Mouse (Mus musculus): ENCODE measurements at regions not wholly inside any gene's neighbourhood (a gene's known extent, or its start where the extent isn't known, plus 50 kb on each side); places are given as distances from the start of the nearest gene placed in this dataset.
"Not testable (repeated sequence)": the region's sequence is repeated elsewhere in the genome, so short reads cannot be mapped to it uniquely, and the experiment has no call there.

DNA sequence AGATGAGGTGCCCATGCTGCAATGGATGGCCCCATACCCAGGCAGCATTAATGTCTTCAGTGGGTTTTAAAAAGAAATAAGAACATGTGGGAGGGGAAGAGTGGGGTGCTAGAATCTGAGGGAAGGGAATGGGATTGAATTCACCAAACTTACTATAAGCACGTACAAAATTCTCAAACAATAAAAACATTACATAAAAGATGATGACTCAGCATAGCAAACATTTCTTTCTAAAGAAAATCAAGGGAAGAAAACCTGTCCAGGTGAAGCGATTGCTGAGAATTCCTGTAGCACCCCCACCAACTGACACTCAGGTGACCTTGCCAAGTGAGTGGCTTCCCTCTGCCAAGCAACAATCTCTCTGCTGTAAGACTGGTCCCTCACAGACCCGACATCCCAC, 989.2 kb downstream of the Ttll7 start:
- no peak for DNase-seq (ENCODE audit: low read depth, low spot score)

DNA sequence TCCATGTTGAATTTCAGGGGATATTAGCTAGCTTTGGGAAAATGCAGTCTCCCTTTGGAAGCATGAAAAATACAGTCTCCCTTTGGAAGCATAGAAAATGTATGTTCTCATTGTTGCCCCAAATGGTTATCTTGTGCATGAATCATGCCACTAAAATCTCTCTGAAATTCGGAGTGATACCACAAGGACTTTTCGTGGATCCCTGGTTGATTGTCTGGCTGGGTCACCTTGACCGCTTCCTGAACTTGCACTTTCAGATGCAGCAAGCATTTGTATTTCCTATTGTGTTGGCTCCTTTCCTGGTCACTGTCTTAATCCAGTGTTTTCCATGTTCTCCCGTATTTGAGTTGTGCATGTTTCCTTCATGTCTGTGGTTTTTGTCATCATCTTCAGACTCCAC, 986.6 kb downstream of the Ttll7 start:
- no peak for DNase-seq (ENCODE audit: low read depth, low spot score)

DNA sequence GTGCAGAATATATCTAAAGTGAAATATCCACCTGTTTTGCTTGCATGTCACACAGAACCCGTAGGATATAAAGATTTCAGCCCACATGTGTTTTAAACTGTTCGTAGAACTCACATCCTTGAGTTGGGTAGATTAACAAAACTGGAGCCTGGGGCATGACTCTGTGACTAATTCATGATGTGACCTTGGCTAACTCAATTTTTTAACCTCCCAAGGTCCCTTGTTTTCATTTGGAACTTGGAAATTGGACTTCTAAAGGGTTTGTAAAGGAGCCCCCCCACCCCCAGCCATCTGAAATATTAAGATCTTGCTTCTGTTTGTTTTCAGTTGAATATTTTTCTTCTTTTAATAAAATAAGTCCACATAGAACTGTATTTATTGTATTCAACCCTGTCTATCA, 983.5 kb downstream of the Ttll7 start:
- DNase-seq (ENCODE audit: low read depth, low spot score): no peak

DNA sequence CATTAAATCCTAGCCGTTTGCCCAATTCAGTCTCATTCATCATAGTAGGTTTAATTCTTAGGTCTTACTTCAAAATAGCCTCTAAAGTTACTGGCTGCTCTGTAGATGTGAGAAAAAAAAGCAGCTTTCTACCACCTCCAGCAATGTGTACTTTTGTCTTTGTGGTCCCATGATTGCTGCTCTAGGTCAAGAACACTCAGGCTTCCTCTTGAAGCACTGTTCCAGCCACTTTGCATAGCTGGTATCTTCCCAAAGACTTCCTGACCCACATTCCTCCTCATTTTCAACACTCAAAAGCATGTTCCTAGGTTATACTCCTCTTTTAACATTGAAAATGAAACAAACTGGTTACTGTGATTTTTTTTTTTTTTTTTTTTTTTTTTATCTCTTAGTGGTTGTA, 973.2 kb downstream of the Ttll7 start:
- no peak for DNase-seq (ENCODE audit: low read depth, low spot score)

DNA sequence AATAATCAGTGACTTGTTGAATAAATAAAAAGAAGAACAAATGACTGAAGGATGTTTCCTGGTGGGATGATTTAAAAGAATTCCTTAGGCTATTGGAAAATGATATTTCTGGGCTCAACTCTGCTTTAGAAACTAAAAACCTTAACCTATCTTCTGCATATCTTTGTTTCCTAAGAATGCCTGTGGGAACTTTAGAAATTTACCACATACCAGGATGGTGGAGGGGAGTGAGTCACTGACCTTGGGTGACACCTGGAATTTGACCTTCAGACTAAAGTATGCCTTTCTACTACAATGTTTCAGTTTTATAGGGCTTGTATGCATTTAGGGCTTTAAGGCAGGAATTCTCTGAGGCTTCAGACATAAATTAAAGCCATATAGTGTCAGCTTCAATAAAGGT, 972.3 kb downstream of the Ttll7 start:
- DNase-seq (ENCODE audit: low read depth, low spot score): no peak

DNA sequence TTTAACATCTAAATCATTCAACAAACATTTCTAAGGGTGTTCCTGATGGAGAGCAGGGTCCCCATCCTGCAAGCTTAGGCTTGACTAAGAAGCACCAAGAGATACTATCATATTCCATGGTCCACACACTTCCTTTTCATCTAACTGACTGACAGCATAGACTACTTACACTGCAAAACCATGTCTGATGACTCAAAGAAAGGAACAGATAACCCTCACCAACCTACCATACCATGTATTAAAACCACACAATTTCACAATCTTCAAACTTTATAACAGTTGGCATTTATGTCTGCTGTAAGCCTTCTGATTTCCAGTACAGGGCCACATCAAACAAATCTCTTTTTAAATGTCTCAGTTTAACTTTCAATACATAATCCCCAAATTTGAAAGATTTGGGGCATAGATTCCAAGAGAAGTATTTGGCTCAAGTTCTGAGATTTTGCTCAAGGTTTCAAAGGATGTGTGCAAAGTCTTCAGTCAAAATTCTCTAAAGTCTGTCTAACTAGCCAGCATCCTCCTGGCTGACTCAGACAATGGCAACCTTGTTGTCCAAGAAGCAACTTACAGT, 962.0 kb downstream of the Ttll7 start:
- no peak for DNase-seq (ENCODE audit: low read depth, low spot score)

DNA sequence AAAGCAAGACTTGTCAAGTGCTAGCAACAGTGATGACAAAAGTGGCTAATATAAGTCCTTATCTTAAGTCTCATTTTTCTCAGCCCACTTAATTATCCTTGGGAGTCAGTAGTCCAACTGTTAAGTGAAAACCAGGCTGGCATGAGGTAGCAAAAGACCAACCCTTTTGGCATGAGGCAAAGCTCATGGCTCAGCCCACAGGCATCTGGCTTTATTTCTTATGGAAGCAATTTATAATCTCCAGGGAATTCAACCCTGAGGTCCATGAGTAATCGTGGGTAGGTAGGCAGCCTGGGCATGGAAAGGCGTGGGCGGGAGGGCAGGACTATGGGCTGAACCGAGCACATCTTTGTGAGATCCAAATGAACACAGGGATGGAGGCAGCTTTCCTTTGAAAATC, 950.4 kb downstream of the Ttll7 start:
- no peak for DNase-seq (ENCODE audit: low read depth, low spot score)

DNA sequence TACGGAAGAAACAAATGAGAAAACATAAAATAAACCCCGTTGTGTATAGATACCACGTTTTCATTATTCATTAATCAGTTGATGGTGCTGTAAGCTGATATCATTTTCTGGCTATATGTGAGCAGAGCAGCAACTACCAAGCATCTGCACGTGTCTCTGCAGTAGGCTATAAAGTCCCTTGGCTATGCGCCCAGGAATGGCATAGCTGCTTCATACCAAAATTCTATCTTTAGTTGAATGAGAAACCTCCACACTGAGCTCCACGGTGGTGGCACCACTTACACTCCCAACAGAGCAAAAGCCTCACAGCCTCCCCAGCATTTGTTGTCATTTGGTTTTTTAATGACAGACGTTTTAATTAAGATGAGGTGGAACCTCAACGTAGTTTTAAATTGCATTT, 944.4 kb downstream of the Ttll7 start:
- DNase-seq (ENCODE audit: low read depth, low spot score): no peak

DNA sequence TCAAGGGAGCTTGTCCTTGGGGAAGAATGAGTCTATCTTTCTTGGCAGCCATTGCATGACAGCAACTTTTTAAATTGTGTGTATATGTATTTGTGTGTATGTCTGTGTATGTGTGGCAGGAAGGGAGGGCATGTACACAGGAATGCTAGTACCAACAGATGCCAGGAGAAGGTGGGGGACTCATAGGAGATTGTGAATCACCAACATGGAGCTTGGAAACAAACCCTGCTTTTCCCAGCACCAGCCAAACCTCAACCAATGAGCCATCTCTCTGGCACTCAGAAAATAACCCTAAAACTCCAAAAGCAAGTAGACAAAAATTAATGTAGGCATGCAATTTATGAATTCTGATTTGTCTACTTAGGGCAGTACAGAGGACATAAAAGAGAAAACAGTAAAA, 942.9 kb downstream of the Ttll7 start:
- no peak for DNase-seq (ENCODE audit: low read depth, low spot score)

DNA sequence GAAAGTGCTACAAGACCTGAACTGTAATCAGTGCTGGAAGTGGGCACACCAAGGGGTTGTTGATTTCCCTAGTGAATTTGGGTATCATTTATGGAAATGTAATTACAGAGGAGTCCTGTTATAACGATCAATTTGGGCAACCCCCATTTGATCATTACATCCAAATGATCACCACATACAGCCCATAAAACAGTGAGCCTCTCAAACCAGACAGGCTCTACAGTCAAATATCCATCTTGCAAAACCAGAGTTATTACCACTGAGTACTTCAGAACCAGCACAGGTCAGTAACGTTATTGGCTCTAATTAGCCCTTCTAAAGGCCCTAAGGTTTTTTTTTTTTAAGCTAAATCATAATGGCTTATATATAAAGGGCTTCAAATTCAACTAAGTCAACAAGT, 934.4 kb downstream of the Ttll7 start:
- no peak for DNase-seq (ENCODE audit: low read depth, low spot score)

DNA sequence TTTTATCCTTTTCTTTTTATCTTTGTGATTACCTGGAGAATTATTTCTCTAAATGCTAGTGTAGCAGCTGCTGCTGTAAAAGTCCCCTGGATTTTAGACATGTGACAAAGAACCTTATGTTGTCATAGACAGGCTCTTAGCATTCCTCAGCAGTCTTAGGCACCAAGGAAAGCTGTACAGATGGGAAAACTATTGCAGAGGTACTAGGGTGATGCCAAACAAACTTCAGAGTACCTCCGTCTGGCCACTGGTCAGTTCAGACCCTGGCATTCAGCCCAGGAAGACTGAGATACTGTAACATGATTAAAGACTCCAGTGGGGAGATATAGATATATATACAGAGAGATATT, 898.6 kb downstream of the Ttll7 start:
- no peak for DNase-seq (ENCODE audit: low read depth, low spot score)

DNA sequence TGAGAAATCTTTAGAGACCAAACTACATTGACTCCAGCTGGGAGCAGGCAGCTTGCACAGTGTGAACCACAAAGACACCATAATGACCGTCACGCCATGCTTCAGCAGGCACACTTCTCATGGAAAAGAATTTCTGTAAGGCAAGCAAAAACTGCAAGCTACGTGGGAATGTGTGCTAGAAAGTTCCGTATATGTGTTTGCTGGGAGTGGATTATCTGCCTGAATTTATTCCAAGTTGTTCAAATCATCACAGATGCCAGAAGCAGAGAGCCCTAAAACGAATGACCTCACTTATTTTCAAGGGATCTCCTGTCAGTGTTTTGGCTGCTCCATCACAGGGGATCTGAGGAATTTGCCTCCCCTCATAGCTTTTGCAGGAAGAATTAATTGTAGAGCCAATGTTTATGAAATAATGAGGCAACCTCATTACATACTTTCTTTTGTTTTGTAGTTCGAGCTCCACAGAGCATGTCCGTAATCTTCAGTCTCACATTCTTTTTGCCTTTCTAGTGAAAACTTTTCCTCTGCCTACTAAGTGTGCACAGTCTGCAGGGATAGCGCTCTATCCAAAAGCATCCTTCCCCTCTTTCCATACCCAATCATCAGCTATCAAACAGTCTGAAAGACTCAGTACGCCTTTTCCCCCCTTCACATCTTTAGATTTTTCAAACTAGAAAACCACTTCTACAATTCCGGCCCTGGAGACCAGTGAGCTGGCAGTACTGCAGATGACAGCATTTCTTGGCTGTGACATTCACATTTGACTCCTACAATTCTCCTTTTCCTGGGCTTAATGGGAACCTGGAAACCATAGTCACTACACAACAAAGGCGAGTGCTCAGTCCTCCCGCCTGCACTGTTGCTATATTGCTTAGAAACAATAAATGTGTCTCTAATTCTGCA, 898.0 kb downstream of the Ttll7 start:
- DNase-seq (ENCODE audit: low read depth, low spot score): no peak

DNA sequence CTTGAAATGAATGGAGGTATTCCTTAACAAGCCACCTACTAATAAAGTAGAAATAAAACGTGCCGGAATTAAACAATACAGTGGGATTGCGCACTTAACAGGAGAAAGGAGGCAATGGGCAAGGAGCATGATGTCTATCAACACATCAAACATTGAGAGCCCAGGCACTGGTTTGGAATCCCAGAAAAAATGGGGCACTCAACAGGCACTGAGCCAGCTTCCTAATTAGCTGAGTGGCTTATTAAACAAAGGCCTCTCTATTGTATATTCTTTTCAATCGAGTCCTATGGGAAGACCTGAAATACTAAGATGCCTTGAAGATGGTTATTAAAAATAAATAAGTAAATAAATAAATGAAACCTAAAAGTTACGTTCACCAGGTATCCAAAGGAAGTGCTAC, 897.3 kb downstream of the Ttll7 start:
- no peak for DNase-seq (ENCODE audit: low read depth, low spot score)

DNA sequence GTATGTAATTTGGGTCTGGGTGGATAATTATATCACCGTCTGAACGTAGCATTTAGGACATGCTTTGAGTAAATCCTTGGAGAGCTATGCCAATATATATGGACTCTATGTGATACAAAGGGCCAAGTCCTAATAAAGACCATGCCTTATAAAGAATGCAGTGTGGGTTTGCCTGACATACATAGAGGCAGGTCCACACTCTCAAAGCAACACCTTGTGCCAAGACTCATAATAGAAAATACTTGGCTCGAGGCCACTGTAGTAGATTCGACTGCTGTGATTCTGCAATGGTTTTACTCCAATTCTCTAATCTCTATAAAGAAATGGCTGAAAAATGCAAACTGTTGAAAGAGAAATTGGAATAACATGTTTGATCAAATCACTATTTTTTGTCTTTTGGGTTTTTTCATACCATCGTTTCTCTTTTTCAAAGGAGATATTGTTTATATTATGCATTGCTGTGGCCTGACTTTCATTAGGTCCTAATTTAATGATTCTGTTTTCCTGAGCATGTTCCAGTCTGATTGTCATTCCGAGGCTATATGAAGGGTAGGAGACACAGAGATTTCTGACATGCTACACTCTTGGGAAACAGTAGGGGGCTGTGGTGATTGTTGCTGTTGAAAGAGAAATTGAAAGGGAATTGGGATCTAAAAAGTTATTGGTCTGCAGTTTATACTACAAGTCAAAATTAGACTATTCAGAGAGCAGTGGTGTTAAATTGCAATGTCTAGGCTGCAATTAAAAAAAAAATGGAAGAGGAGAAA, 884.7 kb downstream of the Ttll7 start:
- no peak for DNase-seq (ENCODE audit: low read depth, low spot score)

DNA sequence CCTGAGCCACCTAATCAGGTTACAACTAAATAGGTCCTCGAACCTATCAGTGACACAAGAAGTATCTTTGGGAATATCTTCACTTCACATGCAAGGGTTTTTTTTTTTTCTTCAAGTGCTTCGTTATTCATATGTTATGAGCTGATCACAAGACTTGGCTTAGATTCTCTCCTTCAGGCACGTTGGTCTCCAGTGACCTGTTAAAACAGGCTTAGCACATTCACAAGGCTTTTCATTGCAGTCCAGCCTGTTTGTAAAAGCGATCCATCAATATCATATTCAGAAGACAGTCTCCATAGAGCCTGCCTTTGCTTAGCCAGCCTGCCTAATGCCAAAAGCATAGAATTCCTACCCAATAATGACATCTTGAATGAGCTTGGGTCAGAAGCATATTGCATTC, 864.2 kb downstream of the Ttll7 start:
- DNase-seq (ENCODE audit: low read depth, low spot score): no peak

DNA sequence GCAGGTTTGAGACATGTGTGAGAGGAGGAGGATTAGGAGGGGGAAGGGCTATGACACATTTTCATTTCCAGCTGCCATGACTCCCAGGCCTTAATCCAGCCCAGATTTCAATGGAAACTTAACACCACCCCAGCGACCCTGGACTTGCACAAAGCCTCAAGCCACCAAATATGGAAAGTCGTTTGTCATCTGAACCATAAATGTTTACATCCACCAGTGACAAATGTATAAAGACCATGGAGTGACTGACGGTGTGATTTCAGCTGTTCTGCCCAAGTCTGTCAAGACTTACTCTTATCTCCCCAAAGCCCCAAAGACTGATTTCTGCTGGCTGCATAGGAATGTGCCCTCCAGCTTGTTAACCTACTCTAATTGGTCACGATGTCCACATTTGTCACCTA, 855.2 kb downstream of the Ttll7 start:
- no peak for DNase-seq (ENCODE audit: low read depth, low spot score)

DNA sequence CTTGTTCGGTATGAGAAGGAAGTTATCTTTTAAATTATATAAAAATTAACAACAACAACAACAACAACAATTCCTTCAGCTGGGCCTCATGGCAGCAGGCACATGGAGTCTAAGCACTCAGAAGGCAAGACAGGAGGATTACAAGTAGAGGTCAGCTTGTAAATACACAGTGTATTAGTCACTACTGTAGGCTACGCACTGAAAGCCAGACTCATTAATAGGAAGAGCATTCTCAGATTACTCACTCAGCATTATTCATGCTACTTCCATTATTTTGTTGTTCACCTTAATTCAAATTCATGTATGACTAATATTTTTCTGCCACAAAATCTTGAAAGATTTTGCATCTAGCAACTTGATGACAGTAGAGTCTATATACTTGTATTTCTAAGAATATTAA, 831.6 kb downstream of the Ttll7 start:
- DNase-seq (ENCODE audit: low read depth, low spot score): no peak

DNA sequence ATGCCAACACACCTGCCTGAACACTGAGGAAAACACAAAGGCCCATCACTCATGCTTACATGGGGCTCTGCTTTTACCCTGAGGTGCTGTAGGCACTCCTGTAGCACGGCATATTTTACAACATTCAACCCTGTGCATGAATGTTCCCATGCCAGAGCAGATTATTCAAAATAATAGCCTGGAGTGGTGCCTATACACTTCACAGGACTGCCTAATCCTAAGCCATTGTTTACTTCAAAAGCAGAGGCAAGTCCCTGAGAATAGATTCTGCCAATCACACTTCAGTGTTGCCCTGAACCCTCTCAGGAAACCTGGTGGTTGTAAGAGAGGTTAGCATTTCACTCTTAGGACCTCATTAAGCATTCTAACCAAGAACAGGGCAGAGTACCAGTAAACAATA, 828.1 kb downstream of the Ttll7 start:
- DNase-seq (ENCODE audit: low read depth, low spot score): no peak

DNA sequence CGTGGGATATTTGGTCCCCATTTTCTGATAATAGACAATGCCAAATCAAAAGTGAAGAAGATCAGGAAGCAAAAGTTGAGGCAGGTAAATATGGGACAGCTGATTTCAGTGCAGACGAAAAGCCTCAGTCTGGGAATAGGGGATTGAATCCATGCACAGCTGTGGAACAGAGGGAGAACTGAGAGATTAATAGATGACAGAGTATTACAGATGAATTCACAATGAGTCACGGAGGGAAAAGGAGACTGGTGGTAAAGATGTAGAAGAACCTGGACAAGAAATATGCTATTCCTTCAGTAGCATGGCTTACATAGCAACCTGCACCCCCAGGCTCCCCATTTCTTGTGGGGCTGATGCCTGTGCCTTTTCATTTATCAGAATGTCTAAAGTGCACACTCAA, 810.4 kb downstream of the Ttll7 start:
- DNase-seq (ENCODE audit: low read depth, low spot score): no peak

DNA sequence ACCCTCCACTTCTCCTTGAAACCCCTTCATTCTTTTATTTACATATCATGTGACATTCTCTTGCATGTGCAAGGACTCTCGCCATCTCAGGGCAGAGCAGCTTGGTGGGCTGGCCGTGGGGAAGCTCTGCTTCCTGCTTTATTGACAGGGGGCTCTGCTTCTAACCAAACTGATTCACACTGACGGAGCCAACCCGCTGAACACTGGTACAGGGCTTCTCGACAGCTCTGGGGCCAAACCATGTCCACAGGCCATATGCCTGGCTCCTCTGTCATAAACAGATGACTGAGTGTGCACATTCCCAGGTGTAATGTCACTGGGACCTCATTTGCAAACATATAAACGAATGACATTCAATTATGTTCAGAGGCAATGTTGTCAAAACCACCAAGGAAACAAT, 800.7 kb downstream of the Ttll7 start:
- no peak for DNase-seq (ENCODE audit: low read depth, low spot score)

DNA sequence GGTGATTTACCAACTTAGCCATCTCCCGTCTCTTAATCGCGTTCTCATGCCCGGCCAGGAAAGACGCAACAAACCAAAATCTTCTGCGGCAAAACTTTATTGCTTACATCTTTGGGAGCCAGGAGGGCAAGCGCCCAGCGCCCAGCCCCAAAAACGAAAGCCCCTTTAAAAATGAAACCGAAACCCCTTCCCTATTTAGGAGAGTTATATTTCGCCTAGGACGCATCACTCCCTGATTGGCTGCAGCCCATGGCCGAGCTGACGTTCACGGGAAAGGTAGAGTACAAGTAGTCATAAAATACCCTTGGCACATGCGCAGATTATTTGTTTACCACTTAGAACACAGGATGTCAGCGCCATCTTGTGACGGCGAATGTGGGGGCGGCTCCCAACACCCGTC, 783.3 kb downstream of the Ttll7 start:
- DNase-seq (ENCODE audit: low read depth, low spot score): not testable (repeated sequence)

DNA sequence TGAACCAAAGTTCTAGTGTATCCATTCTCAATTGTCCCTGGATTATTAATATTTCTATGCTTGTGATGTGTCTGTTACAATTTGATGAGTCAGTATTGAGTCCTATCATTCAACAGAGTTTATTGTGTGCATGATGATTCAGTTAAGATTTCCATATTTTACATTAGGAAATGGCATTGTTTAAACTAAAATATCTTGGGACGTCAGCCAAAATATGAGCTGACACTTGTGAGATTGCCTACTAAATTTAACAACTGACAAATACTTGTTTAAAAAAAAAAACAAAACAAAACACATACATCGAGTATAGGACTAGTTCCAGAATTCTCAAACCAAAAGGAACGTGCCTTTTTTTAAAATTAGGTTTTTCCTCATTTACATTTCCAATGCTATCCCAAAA, 779.0 kb downstream of the Ttll7 start:
- no peak for DNase-seq (ENCODE audit: low read depth, low spot score)

All from WW6 (cell line).